Mouse (Mus musculus) intestine, postnatal 0 days (tissue): ENCODE measurements around the gene Rgs17. TPM values are rescaled to one million over a fixed set of nuclear protein-coding genes. Genes with fewer than 3 reads are reported as not detected.

ENCODE experiments used
- ATAC-seq: fragments of 200-750 bp; cut with Nextera tagmentation; 2 replicates; pipeline ENCODE4 v1.8.0; 2017; ENCODE audit warnings: mild to moderate bottlenecking, moderate TSS enrichment, moderate library complexity
- H3K27ac ChIP-seq: fragments of 300-500 bp; sonication (generic); 2 replicates; pipeline ENCODE4 v1.5.1; 2014; ENCODE audit warnings: mild to moderate bottlenecking, low read depth, low read length, moderate library complexity
- H3K27me3 ChIP-seq: fragments of 300-500 bp; sonication (generic); replicated peaks from 2 replicates; pipeline ENCODE4 v1.6.1; 2014; ENCODE audit warnings: low read length, mixed read lengths; ENCODE audit not compliant: control insufficient read depth, insufficient read depth
- H3K36me3 ChIP-seq: fragments of 300-500 bp; sonication (generic); 2 replicates; pipeline ENCODE4 v1.6.1; 2014; ENCODE audit warnings: mild to moderate bottlenecking, moderate library complexity; ENCODE audit not compliant: control insufficient read depth, insufficient read depth
- H3K4me1 ChIP-seq: fragments of 300-500 bp; sonication (generic); replicated peaks from 2 replicates; pipeline ENCODE4 v1.6.1; 2014; ENCODE audit warnings: antibody characterized with exemption, low read length, mixed read lengths; ENCODE audit not compliant: control insufficient read depth, insufficient read depth
- H3K4me2 ChIP-seq: fragments of 300-500 bp; sonication (generic); replicated peaks from 2 replicates; pipeline ENCODE4 v1.6.1; 2014; ENCODE audit warnings: low read depth, mild to moderate bottlenecking, moderate library complexity
- H3K4me3 ChIP-seq: fragments of 300-500 bp; sonication (generic); 2 replicates; pipeline ENCODE4 v1.5.1; 2014; ENCODE audit warnings: low read depth, low read length
- H3K9ac ChIP-seq: fragments of 300-500 bp; sonication (generic); 2 replicates; pipeline ENCODE4 v1.6.1; 2014; ENCODE audit warnings: mild to moderate bottlenecking, low read depth, low read length
- H3K9me3 ChIP-seq: fragments of 300-500 bp; sonication (generic); 2 replicates; pipeline ENCODE4 v1.6.1; 2016; ENCODE audit warnings: mixed run types; ENCODE audit not compliant: control insufficient read depth
- CTCF ChIP-seq: sonication (generic); IDR thresholded peaks from 2 replicates; pipeline ENCODE4 v1.5.1; 2016; ENCODE audit warnings: low read depth, mild to moderate bottlenecking, control low read depth, antibody characterized with exemption, moderate library complexity
- WGBS: fragments of 180-500 bp; shearing (Covaris S2); extraction: QIAGEN DNeasy Blood & Tissue Kit; methylation state at CpG from one replicate; pipeline ENCODE4 v1.1.7; 2014; 5-methylcytosine and 5-hydroxymethylcytosine counted together
- polyA plus RNA-seq: library from polyadenylated mRNA; unstranded; fragments of >200 nt; fragmentation: Nextera tagmentation; extraction: Ambion mirVana; gene quantifications from 2 replicates; pipeline ENCODE4 v1.2.1, GENCODE M21; 2015

The Rgs17 gene
- polyA plus RNA-seq, 1 experiment from 2014 or later: 1.3 TPM

- no peak for TF ChIP-seq CTCF
- Histone ChIP-seq H3K9me3 (no peaks in the 10 kb centered on the region), H3K36me3 (no peaks in the 10 kb centered on the region), H3K27me3 (no peaks in the 10 kb centered on the region), H3K4me2 (no peak overlapping the region), H3K4me1 (no peaks in the 10 kb centered on the region), H3K27ac (no peak overlapping the region), H3K4me3 (no peak overlapping the region), H3K9ac (no peak overlapping the region)
- no peak for ATAC-seq
- 61% methylated on average over 11 of the region's 11 CpGs for WGBS
Observed at GRCm38 (mm10) chr10:5867981-5868552, 54.1 kb downstream of the Rgs17 start.

DNA sequence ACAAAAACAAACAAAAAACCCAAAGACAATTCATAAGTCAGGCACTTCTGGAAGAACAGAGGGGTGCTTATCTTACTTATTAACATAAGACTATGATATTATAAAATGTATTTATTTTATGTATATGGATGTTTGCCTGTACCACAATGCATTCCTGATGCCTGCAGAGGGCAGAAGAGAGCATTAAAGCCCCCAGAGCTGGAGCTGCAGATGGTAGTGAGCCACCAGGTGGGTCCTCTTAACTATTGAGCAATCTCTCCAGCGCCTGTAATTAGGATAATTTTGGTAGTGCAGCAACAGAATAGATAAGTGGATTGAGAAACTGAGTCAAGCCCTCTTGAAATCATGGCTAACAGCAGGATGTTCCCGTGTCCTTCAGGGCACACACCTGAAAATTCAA, 56.2 kb downstream of the Rgs17 start:
- Histone ChIP-seq H3K27ac (no peak overlapping the region), H3K36me3 (no peaks in the 10 kb centered on the region), H3K4me2 (no peak overlapping the region), H3K4me1 (no peaks in the 10 kb centered on the region), H3K9me3 (no peaks in the 10 kb centered on the region), H3K9ac (no peak overlapping the region), H3K4me3 (no peak overlapping the region), H3K27me3 (no peaks in the 10 kb centered on the region)
- WGBS: 53% methylated on average over 2 of the region's 2 CpGs
- TF ChIP-seq CTCF: peak; percentile 24; the same call in 1 of the 2 replicates
- no peak for ATAC-seq

GRCm38 (mm10) chr10:5862669-5863068, 59.5 kb downstream of the Rgs17 start:
- Histone ChIP-seq H3K27ac (no peak overlapping the region), H3K4me1 (no peaks in the 10 kb centered on the region), H3K9ac (no peak overlapping the region), H3K36me3 (no peaks in the 10 kb centered on the region), H3K4me3 (no peak overlapping the region), H3K27me3 (no peaks in the 10 kb centered on the region), H3K4me2 (no peak overlapping the region), H3K9me3 (no peaks in the 10 kb centered on the region)
- TF ChIP-seq CTCF: no peak
- 97% methylated on average over 3 of the region's 3 CpGs for WGBS
- no peak for ATAC-seq

GRCm38 (mm10) chr10:5860849-5861248, 61.4 kb downstream of the Rgs17 start:
- 72% methylated on average over 3 of the region's 3 CpGs for WGBS
- no peak overlapping the region for H3K4me2 ChIP-seq
- no peaks in the 10 kb centered on the region for H3K27me3 ChIP-seq
- H3K27ac ChIP-seq: no peak overlapping the region
- no peak for TF ChIP-seq CTCF
- H3K9me3 ChIP-seq: no peaks in the 10 kb centered on the region
- no peak overlapping the region for H3K9ac ChIP-seq
- H3K4me3 ChIP-seq: no peak overlapping the region
- H3K36me3 ChIP-seq: no peaks in the 10 kb centered on the region
- no peaks in the 10 kb centered on the region for H3K4me1 ChIP-seq
- ATAC-seq: no peak

DNA sequence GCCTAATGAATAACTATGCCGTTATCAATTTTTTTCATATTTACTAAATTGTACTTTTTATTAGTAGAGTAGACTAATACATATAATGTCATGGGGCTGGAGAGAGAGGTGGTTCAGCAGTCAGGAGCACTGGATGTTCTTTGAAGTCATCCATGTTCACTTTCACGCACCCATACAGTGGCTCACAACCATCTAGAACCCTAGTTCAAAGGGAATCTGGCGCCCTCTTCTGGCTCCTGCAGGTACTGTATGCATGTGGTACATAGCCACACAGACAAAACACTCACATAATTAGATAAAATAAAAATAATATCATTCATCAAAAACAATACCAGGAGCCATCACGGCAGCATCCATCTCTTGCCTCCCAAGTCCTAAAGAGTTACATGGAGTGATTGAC, 62.5 kb downstream of the Rgs17 start:
- H3K4me3 ChIP-seq: no peak overlapping the region
- no peak overlapping the region for H3K27ac ChIP-seq
- no peak overlapping the region for H3K9ac ChIP-seq
- TF ChIP-seq CTCF: peak; percentile 53
- no peaks in the 10 kb centered on the region for H3K36me3 ChIP-seq
- 74% methylated on average over 4 of the region's 4 CpGs for WGBS
- no peaks in the 10 kb centered on the region for H3K9me3 ChIP-seq
- ATAC-seq: no peak
- no peak overlapping the region for H3K4me2 ChIP-seq
- H3K4me1 ChIP-seq: no peaks in the 10 kb centered on the region
- no peaks in the 10 kb centered on the region for H3K27me3 ChIP-seq

DNA sequence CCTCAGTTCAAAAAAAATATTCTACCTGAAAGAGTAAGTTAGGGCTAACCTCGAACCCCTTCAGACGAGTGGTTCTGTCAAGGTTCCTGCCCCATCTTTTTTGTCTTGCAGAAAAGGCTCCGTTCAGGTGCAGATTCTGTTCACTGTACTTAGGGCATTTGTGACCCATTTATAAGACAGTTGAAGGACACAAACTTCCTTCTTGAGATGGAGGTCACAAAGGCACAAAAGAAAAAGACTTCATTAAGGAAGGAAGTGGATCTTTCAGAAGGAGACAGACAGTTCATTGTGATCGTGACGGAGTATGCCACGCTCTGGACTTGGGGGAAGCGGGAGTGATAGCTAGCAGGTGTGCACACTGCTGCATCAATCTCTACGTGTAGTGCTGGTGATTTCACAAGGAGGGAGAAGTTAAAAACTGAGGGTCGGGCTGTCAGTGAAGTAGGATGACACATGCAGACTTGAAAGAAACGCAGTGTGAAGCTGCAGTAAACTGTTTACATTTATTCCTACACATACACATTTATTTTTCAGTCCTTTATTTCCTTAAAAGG, 64.1 kb downstream of the Rgs17 start:
- ATAC-seq: no peak

More for the DNA sequence above, 64.1 kb downstream of the Rgs17 start:
- H3K27ac ChIP-seq: no peak overlapping the region
- H3K4me3 ChIP-seq: no peak overlapping the region
- no peaks in the 10 kb centered on the region for H3K36me3 ChIP-seq
- H3K9me3 ChIP-seq: no peaks in the 10 kb centered on the region
- no peaks in the 10 kb centered on the region for H3K27me3 ChIP-seq
- no peak for TF ChIP-seq CTCF
- no peaks in the 10 kb centered on the region for H3K4me1 ChIP-seq
- 55% methylated on average over 10 of the region's 10 CpGs for WGBS
- no peak overlapping the region for H3K9ac ChIP-seq
- H3K4me2 ChIP-seq: no peak overlapping the region; the same call in 1 of the 2 replicates
